Mouse (Mus musculus): ENCODE results near the gene Zbed6. TPM values are rescaled to one million over a fixed set of nuclear protein-coding genes. Genes with fewer than 3 reads are reported as not detected.
"Not testable (repeated sequence)": the region's sequence is repeated elsewhere in the genome, so short reads cannot be mapped to it uniquely, and the experiment has no call there.

Zbed6 gene
- total RNA-seq (2015; ENCODE audit: low replicate concordance) (5.2 TPM in 1 of 2 replicates, not detected in the other), total RNA-seq (2017; ENCODE audit: low replicate concordance) (12.8 and 27.2 TPM in 2 replicates)

GRCm38 (mm10) chr1:133660466-133661202 is at the start of gene Zbed6:
Gene Zbed6 (minus strand): TSS chr1:133660885.
- ATAC-seq (replicated peaks; ENCODE audit: low FRiP score, poor library complexity, severe bottlenecking): peak; percentile 54

GRCm38 (mm10) chr1:133709292-133709691 is 48.6 kb upstream of the Zbed6 start:
- ATAC-seq (replicated peaks; ENCODE audit: low FRiP score, poor library complexity, severe bottlenecking): no peak

GRCm38 (mm10) chr1:133701824-133702223 is 41.1 kb upstream of the Zbed6 start:
- not testable (repeated sequence) for ATAC-seq (replicated peaks; ENCODE audit: low FRiP score, poor library complexity, severe bottlenecking)

GRCm38 (mm10) chr1:133697935-133698620 is 37.4 kb upstream of the Zbed6 start:
- no peak for ATAC-seq (replicated peaks; ENCODE audit: low FRiP score, poor library complexity, severe bottlenecking)

GRCm38 (mm10) chr1:133695901-133696300 is 35.2 kb upstream of the Zbed6 start:
- ATAC-seq (replicated peaks; ENCODE audit: low FRiP score, poor library complexity, severe bottlenecking): no peak

GRCm38 (mm10) chr1:133694876-133695275 is 34.2 kb upstream of the Zbed6 start:
- no peak for ATAC-seq (replicated peaks; ENCODE audit: low FRiP score, poor library complexity, severe bottlenecking)

GRCm38 (mm10) chr1:133694301-133694700 is 33.6 kb upstream of the Zbed6 start:
- no peak for ATAC-seq (replicated peaks; ENCODE audit: low FRiP score, poor library complexity, severe bottlenecking)

GRCm38 (mm10) chr1:133693536-133694114 is 32.9 kb upstream of the Zbed6 start:
- no peak for ATAC-seq (replicated peaks; ENCODE audit: low FRiP score, poor library complexity, severe bottlenecking)

GRCm38 (mm10) chr1:133692195-133692594 is 31.5 kb upstream of the Zbed6 start:
- ATAC-seq (replicated peaks; ENCODE audit: low FRiP score, poor library complexity, severe bottlenecking): no peak

GRCm38 (mm10) chr1:133691046-133691445 is 30.4 kb upstream of the Zbed6 start:
- ATAC-seq (replicated peaks; ENCODE audit: low FRiP score, poor library complexity, severe bottlenecking): no peak

- ATAC-seq (replicated peaks; ENCODE audit: low FRiP score, poor library complexity, severe bottlenecking): no peak
Observed at GRCm38 (mm10) chr1:133689897-133690296, 29.2 kb upstream of the Zbed6 start, which contains the start of gene Lax1. Gene Lax1 (minus strand): TSS chr1:133690108.

- ATAC-seq (replicated peaks; ENCODE audit: low FRiP score, poor library complexity, severe bottlenecking): no peak
Observed at GRCm38 (mm10) chr1:133688301-133688700, 27.6 kb upstream of the Zbed6 start.

GRCm38 (mm10) chr1:133685749-133686519 is 25.2 kb upstream of the Zbed6 start:
- no peak for ATAC-seq (replicated peaks; ENCODE audit: low FRiP score, poor library complexity, severe bottlenecking)

GRCm38 (mm10) chr1:133671801-133672200 is 11.1 kb upstream of the Zbed6 start:
- no peak for ATAC-seq (replicated peaks; ENCODE audit: low FRiP score, poor library complexity, severe bottlenecking)

GRCm38 (mm10) chr1:133671266-133671665 is 10.6 kb upstream of the Zbed6 start:
- ATAC-seq (replicated peaks; ENCODE audit: low FRiP score, poor library complexity, severe bottlenecking): no peak

- no peak for ATAC-seq (replicated peaks; ENCODE audit: low FRiP score, poor library complexity, severe bottlenecking)
Observed at GRCm38 (mm10) chr1:133670776-133671175, 10.1 kb upstream of the Zbed6 start.

GRCm38 (mm10) chr1:133670190-133670589 is 9.5 kb upstream of the Zbed6 start:
- no peak; the same call in 1 of the 2 replicates for ATAC-seq (replicated peaks; ENCODE audit: low FRiP score, poor library complexity, severe bottlenecking)

GRCm38 (mm10) chr1:133668618-133669017 is 7.9 kb upstream of the Zbed6 start:
- no peak for ATAC-seq (replicated peaks; ENCODE audit: low FRiP score, poor library complexity, severe bottlenecking)

GRCm38 (mm10) chr1:133667721-133668120 is 7.0 kb upstream of the Zbed6 start:
- ATAC-seq (replicated peaks; ENCODE audit: low FRiP score, poor library complexity, severe bottlenecking): no peak

GRCm38 (mm10) chr1:133665713-133666112 is 5.0 kb upstream of the Zbed6 start:
- ATAC-seq (replicated peaks; ENCODE audit: low FRiP score, poor library complexity, severe bottlenecking): not testable (repeated sequence)
